Mouse (Mus musculus): ENCODE measurements around the gene Pou2f1.
A peak's percentile ranks its signal among the peaks of the same experiment; 100 is the strongest.

Pou2f1 gene

DNA sequence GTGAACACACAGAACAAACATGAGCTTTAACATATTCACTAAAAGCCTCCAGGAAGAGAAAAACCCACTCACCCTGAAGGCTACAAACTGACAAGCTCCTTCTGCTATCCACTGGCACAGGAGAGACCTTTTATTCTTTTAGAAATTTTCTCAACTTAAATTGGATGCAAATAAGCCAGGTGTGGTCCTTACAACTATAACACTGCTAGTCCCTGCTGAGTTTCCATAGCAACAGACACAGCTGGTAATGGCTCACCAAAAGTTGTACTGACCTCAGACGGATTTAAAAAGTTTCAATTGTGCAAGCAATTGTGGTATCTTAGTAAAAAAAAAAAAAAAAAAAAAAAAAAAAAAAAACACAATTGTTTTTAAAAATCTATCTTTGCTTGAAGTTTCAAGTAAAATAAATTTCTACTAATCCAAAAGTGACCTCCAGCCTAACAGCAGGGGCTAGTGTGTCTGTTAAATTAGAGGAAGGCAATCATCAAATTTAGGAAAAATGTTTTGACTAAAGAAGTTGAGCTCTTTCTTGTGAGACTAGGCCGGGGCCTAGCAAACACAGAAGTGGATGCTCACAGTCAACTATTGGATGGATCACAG, 54.2 kb downstream of the Pou2f1 start:
- DNase-seq = no peak

DNA sequence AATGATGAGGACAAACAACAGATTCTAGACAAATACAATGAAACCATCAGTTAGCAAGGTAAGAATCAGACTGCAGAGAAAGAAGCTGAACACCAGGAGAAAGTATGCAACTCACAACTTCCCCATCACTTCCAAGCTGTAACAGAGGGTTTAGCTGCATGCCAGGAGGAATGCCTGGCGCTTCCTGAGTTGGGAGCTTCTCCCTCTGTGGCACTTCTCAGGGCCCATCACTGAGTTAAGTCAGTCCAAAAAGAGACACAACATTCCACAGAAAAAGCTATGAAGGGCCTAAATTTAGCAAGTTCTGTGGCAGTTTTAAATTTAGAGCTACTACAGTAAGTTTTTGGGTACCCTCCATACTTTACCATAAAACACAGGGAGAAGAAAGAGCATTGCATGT, 59.2 kb downstream of the Pou2f1 start:
- no peak for DNase-seq

GRCm38 (mm10) chr1:165935466-165935818, 67.0 kb downstream of the Pou2f1 start:
- DNase-seq = no peak

GRCm38 (mm10) chr1:165934648-165935465, 67.6 kb downstream of the Pou2f1 start:
- DNase-seq = no peak

- DNase-seq = no peak
Observed at GRCm38 (mm10) chr1:165933915-165934647, 68.4 kb downstream of the Pou2f1 start.

GRCm38 (mm10) chr1:165932842-165933241, 69.6 kb downstream of the Pou2f1 start:
- DNase-seq = no peak

- no peak for DNase-seq
Observed at GRCm38 (mm10) chr1:165930510-165930909, 72.0 kb downstream of the Pou2f1 start.

GRCm38 (mm10) chr1:165927507-165928279, 74.8 kb downstream of the Pou2f1 start:
- no peak for DNase-seq

GRCm38 (mm10) chr1:165925207-165925606, 77.3 kb downstream of the Pou2f1 start:
- DNase-seq = no peak

DNA sequence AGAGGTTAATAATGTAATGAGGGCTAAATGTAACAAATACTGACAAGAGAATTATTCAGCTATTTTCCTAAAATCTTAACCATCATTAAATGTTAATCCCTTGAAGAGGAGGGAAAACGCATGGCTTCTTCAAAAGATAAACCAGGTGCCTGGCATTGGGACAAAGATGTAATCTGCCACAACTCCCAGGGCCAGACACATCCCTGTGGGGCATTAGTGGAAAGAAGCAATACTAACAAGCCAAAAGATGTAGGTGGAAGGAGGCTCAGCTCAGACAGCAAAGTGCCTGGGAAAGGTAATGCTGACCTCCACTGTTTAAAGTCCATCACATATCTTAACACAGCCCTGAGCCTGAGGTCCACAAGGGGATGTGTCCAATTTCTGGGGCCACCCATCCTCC, 80.0 kb downstream of the Pou2f1 start:
- DNase-seq = no peak

GRCm38 (mm10) chr1:165921026-165921425, 81.5 kb downstream of the Pou2f1 start:
- no peak for DNase-seq

DNA sequence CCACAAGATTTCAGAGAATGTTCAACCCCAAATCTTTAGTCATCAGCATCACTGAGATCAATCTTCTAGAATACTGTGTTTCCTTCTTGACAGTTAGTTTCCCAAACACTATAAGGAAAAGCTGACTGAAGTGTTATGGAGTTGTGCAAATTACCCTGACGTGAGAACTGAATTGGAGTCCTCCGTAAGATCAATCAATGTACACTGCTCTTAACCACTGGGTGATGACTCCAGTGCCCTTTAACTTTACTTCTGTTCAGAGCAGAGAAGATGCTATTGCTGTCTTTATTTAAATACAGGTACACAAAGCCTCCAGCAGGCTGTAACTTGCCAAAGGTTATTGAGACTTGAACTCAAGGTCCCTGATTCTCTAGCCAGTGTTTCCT, 88.1 kb downstream of the Pou2f1 start:
- DNase-seq = no peak

DNA sequence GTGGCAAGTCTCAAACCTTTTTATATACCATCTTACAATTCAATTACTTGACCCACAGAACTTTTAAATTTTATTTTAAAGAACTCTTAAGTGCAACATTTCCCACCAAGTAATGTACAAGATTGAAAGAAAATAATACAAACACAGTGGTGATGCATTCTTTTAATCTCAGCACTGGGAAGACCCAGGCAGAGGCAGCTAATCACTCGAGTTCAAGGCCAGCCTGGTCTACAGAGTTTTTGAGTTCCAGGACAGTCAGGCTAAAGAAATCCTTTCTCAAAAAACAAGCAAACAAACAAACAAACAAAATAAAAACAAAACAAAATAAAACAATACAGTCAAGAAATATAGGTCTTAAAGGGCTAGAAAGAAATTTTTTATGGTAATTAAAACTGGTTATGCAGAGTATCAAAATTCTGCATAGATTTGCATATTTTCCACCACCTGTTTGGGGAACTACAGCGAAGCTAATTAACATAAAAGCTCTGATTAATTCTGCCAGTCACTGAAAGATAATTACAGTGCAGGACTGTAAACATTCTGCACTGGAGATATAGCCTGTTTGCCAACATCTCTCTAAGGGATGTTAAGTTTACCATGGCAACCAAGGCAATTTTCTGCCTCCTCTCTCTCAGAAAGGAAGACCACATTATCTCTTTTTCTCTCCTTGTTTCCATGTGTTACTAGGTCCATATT, 88.6 kb downstream of the Pou2f1 start:
- no peak for DNase-seq

- no peak for DNase-seq
Observed at GRCm38 (mm10) chr1:165909471-165909870, 93.0 kb downstream of the Pou2f1 start.

DNA sequence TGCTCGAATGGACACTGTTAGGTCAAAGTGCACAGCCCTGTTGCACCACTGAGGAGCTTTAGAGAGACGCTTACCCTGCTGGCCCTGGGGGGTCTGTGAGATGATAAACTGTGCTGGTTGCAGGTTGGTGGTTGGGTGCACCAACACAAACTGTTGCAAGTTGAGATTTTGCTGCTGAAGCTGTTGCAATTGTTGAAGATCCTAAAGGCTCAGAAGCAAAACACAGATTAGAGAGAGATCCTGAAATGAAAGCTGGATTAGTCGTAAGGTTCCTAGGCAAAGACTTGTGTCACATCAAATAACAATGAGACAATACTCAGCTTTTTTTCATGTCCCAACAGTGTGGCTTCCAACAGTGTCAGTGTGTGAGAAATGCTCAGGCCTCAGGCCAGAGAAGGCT, 93.7 kb downstream of the Pou2f1 start:
- DNase-seq = no peak

DNA sequence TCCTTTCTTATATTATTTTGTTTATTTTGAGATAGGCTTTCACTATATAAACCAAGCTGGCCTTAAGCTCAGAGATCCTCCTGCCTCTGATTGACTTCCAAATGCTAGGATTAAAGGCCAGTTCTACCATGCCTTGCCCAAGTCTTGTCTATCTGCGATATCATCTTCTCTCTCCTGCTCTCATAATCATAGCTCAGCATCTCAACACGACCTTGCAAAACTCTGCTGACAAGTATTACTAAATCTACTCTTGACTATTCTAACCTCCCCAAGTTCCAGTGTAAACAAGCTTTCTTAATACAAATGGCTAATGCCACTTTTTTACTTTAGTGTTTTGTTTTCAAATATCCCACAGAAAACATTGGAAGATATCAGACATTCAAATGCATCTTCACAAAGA, 94.3 kb downstream of the Pou2f1 start:
- DNase-seq = no peak

GRCm38 (mm10) chr1:165903596-165903995, 98.9 kb downstream of the Pou2f1 start:
- no peak for DNase-seq

- DNase-seq = peak; percentile 39
Observed at GRCm38 (mm10) chr1:165891686-165892085, 110.8 kb downstream of the Pou2f1 start.

DNA sequence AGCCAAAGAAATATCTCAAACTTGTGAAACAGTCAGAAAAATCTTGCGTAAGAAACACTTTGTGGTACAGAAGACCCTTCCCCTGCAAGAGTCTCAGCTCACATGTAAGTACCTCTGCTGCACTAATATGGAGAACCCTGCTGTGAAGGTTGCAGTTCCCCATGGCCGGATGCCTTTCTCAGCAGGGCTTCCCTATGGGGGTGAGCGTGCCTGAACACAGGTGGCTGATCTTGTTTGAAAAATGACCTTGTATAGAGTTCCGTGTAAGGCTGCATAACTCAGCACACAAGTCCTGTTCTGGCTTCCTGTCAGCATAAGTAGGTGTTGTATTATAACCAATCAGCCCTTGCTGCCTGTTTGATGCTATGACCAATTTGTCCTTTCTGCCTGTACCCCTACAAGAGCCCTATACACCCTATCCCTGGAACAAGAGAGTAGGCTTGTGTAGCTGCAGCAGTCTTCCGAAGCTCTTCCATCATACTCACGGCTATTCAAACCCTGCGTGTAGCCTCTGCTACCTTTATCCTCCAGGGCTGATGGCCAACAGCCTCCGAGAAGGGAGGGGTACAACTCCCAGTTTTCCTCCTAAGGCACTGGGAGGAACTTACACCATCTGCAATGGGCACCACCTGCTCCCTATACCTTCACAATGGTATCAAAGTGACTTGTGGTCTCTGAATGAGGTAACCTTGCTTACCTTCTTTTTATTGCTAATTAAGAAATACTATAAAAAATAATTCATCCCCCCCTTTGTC, 120.2 kb downstream of the Pou2f1 start:
- DNase-seq = no peak

GRCm38 (mm10) chr1:165878751-165879150, 123.7 kb downstream of the Pou2f1 start:
- DNase-seq = no peak

- DNase-seq = no peak
Observed at GRCm38 (mm10) chr1:165875520-165876284, 126.8 kb downstream of the Pou2f1 start.
